Mouse (Mus musculus): ENCODE measurements around the gene Gatd1. TPM values are rescaled to one million over a fixed set of nuclear protein-coding genes. Genes with fewer than 3 reads are reported as not detected.

Gene Gatd1
- polyA plus RNA-seq, 1 experiment from 2014 or later: 8.0 TPM

DNA sequence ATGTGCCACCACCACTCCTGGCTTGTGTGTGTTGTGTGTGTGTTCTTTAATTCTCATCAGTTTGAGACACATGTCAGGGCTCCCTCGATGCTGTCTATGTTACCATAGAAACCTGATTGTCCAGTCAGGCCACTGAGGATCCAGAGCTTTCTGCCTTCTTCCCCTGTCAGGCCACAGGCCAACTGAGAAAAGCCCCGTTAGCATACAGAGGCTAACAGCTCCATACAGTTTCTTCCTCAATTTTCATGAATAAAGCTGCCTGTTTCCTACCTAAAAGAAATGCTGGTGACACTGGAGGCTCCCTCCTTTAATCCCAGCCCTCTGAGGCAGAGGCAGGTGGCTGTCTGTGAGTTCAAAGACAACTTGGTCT, 22.6 kb upstream of the Gatd1 start:
- 22% methylated on average over 2 of the region's 2 CpGs for WGBS (ENCODE audit: missing documents)
- H3K36me3 ChIP-seq (ENCODE audit: inconsistent target): peaks cover 22% of the 10 kb centered on the region

DNA sequence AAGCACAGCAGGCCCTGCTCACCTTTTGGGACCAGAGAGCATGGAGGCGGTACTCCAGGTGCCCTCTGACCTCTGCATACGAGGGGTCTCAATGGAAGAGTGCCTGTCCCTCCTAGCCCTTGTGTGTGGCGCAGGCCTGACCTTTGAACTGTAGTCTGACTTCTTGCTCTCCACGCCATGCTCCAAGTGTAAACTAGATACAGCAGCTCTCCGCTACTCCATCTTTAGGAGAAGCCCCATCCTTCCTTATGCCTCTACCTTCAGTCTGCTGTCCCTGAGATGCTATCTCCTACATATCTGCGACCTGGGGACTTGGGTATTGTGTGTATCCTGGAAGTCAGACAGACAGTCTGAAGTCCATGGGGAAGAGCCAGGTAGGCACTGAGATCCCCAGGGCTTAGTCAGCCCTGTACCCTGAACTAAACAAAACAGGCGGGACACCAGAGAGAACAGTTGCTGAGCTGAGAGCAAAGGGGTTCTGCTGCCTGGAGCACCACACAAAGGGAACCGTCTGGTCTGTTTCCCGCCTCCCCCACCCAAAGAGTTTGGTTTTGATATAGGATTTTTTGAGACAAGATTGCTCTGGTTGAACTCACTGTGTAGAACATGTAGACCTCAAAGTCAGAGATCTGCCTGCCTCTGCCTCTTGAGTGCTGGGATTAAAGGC, 22.1 kb upstream of the Gatd1 start:
- H3K79me2 ChIP-seq (ENCODE audit: inconsistent target): peaks cover 35% of the 10 kb centered on the region
- peaks cover 27% of the 10 kb centered on the region for H3K36me3 ChIP-seq (ENCODE audit: inconsistent target)
- 91% methylated on average over 9 of the region's 9 CpGs for whole genome bisulfite sequencing (ENCODE audit: missing documents)
- H3K4me3 ChIP-seq (ENCODE audit: inconsistent target): peak overlapping the region; percentile 57
- H3K27ac ChIP-seq: peak overlapping the region; percentile 61

More for the DNA sequence above, 22.6 kb upstream of the Gatd1 start:
- Histone ChIP-seq H3K79me2 (ENCODE audit: inconsistent target) (peaks cover 35% of the 10 kb centered on the region), H3K27ac (peak overlapping the region; percentile 61), H3K4me3 (ENCODE audit: inconsistent target) (peak overlapping the region; percentile 52)

DNA sequence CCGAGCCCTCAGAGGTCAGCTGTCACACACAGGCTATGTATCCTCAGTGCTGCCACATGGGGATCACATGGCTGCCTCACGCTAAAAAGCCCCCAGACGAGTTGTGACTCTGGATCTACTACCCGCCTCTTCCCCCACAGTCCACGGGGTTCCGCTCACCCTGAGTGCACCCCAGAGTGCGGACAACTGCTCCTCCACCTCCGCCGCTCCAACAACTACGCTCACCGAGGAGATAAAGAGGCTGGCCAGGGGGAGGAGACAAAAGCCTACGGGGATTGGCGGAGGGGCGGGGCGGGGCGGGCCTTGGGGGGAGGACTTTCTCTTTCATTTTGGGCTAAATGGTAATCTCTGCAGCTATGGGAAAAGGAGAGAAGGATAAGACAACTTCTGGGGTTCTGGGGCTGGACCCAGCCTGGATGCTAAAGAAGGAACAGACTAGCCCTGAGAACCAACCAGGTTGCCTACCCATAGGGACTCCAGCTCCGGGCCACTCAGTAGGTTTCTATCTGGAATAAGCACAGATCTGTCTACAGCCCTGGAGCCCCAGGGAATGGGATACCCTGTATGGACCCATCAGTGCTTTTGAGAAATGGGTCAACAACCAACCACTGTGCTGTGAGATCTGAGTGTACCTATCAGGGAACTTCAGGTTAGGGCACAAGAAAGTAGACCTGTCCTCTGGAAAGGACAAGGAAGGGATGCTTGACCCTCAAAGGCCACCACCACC, 21.4 kb upstream of the Gatd1 start:
- peak overlapping the region; percentile 57 for H3K4me3 ChIP-seq (ENCODE audit: inconsistent target)
- 5% methylated on average over 17 of the region's 17 CpGs for WGBS (ENCODE audit: missing documents)
- H3K27ac ChIP-seq: peak overlapping the region; percentile 61
- H3K79me2 ChIP-seq (ENCODE audit: inconsistent target): peaks cover 35% of the 10 kb centered on the region
- H3K36me3 ChIP-seq (ENCODE audit: inconsistent target): peaks cover 34% of the 10 kb centered on the region

DNA sequence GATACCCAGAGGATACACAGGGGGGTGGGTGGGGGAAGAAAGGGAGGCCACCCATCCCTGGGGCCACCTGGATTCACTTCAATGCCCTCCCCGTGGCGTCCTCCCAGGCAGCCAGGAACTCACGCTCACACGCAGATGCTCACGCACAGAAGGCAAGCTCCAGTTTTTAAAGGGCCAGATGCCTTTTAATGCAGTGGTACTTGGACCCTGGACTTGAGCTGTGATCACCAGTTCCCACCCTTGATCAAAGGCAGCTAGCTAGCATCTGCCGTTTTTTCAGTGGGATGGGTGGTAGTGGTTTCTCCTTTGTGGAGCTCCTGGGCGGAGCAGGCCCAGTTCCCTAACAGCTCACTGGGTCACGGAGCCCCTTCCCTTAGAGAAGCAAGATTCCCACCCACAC, 20.5 kb upstream of the Gatd1 start:
- 29% methylated on average over 8 of the region's 8 CpGs for WGBS (ENCODE audit: missing documents)
- peaks cover 37% of the 10 kb centered on the region for H3K36me3 ChIP-seq (ENCODE audit: inconsistent target)
- peaks cover 35% of the 10 kb centered on the region for H3K79me2 ChIP-seq (ENCODE audit: inconsistent target)
- peak overlapping the region; percentile 57 for H3K4me3 ChIP-seq (ENCODE audit: inconsistent target)
- peak overlapping the region; percentile 27 for H3K27ac ChIP-seq

DNA sequence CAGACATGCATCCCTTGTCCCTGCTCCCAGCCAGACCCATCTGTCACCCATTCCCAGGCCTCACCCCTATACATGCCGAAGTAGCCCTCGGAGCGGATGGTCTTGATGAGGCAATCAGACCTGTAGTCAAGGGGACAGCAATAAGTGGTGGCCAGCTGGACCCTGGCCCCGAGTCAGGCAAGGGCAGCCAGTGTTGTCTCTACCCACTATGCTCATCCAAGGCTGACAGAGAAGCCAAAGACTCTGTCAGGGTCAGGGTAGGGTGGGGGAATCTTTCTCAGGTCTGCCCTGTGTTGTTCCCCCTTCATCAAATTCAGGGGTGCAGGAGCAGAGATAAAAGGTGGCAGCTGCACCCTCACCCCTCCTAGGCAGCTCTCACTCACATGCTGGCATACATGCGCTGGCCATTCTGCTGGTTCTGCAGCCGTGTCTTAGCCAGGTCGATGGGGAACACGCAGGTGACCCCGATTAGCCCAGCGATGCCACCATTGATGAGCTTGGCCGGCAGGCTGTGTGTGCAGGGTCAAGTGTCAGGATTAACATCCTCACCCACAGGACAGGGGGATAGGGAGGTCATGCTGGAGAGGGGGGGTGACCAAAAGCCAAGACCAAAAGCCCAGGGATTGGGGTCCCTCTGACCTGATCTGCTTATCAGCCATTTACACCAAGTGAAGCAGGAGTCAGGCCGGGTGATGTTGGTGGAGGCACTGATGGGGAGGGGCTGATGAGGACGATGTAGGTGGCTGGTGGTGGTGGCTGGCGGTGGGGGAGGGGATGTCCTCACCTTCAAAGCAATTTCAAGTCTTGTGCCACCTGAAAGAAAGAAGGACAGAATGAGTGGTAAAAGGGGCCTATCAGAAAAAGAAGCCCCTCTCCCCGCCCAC, 19.8 kb upstream of the Gatd1 start:
- Histone ChIP-seq H3K36me3 (ENCODE audit: inconsistent target) (peaks cover 37% of the 10 kb centered on the region), H3K27ac (no peak overlapping the region), H3K79me2 (ENCODE audit: inconsistent target) (peaks cover 35% of the 10 kb centered on the region), H3K4me3 (ENCODE audit: inconsistent target) (peak overlapping the region; percentile 57)
- 90% methylated on average over 15 of the region's 15 CpGs for WGBS (ENCODE audit: missing documents)

DNA sequence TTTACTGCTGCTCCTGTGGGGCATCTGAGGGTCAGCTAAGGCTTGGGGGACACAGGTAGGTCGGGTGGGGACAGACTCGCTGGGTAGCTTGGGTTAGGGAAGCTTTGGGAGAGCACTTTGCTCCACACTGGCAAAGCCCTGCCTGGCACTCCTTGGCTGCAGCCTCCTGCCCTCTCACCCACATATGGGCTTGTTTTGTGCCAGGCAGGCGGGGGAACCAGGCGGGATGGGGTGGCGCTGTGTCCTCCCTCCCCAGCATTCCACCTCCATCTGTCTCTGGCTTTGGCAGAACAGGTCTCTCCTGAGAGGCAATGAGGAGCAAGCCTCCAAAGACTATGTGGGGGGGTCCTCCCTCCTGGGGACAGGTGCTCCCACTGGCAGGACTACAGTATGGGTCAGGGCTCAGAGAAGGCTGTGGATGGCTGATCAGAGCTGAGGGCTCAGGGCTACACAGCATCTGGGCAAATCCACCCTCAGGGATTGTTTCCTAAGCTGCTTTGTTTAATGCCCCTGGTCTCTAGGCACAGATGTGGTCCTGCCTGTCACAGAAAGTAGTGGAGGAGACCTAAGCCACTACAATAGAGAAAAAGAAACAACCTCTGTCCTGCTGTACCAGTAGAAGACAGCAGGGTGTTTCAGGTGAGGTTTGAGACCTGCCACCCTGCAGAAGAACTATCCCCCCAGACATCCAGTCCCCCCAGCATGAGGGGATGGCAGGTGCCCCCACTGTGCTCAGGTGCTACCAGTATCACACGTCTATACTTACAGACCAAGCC, 19.0 kb upstream of the Gatd1 start:
- 89% methylated on average over 5 of the region's 6 CpGs for WGBS (ENCODE audit: missing documents)
- H3K27ac ChIP-seq: no peak overlapping the region
- H3K36me3 ChIP-seq (ENCODE audit: inconsistent target): peaks cover 37% of the 10 kb centered on the region
- peaks cover 35% of the 10 kb centered on the region for H3K79me2 ChIP-seq (ENCODE audit: inconsistent target)
- no peak overlapping the region for H3K4me3 ChIP-seq (ENCODE audit: inconsistent target)

DNA sequence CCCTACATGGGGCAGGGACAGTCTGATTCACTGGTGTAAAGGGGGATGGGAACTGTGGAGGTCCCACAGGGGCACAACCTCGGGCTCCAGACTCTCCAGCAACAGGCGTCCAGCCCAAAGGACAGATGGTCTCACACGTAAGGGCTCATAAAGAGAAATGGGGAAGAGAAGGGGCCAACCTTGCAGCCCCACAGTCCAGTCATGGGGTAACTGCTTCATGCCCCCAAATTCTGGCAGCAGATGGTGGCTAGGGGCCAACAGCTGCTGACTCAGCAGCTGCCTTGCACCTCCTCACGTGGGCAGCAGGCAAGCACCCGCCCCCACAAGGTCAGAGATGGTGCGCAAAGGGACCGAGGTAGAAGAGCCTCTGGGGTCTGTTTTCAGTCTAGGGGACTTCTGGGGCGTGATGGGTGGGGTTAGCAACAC, 18.3 kb upstream of the Gatd1 start:
- H3K27ac ChIP-seq: no peak overlapping the region
- H3K4me3 ChIP-seq (ENCODE audit: inconsistent target): no peak overlapping the region
- WGBS (ENCODE audit: missing documents): 64% methylated on average over 8 of the region's 8 CpGs
- peaks cover 37% of the 10 kb centered on the region for H3K36me3 ChIP-seq (ENCODE audit: inconsistent target)
- peaks cover 35% of the 10 kb centered on the region for H3K79me2 ChIP-seq (ENCODE audit: inconsistent target)

DNA sequence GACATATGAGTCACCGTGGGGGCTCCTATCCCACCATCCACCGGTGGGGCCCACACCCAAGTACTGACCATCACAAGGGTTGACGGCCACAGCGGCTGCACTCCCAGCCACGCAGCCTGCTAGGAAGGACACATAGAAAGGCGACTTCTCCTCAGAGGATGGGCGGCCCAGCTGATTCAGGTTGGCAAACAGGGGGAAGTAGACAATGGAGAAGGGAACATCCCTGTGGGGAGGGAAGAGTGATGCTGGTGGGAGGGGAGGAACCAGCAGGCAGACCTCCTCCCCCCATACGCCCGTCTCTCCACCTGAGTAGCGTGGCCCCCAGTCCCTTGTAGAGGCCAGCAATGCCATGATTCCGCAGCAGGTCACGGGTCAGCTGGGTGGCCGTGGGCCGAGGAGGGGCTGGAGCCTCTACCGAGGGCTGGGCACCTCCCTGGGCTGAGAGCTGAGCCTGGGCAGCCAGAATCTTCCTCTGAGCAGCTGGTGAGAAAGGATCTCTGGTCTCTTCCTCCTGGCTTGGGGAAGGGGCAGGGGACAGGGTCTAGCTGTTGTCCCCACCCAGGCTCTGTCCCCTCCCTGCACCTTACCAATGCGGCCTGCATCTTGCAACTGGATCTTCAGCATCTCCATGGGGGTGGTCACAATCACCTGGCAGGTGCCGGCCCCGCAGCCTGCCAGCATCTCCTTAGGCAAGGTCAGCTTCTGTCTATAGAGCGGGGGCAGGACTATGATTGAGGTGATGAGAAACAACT, 17.7 kb upstream of the Gatd1 start:
- Histone ChIP-seq H3K79me2 (ENCODE audit: inconsistent target) (peaks cover 29% of the 10 kb centered on the region), H3K4me3 (ENCODE audit: inconsistent target) (no peak overlapping the region), H3K36me3 (ENCODE audit: inconsistent target) (peaks cover 37% of the 10 kb centered on the region), H3K27ac (no peak overlapping the region)
- 92% methylated on average over 18 of the region's 19 CpGs for WGBS (ENCODE audit: missing documents)

DNA sequence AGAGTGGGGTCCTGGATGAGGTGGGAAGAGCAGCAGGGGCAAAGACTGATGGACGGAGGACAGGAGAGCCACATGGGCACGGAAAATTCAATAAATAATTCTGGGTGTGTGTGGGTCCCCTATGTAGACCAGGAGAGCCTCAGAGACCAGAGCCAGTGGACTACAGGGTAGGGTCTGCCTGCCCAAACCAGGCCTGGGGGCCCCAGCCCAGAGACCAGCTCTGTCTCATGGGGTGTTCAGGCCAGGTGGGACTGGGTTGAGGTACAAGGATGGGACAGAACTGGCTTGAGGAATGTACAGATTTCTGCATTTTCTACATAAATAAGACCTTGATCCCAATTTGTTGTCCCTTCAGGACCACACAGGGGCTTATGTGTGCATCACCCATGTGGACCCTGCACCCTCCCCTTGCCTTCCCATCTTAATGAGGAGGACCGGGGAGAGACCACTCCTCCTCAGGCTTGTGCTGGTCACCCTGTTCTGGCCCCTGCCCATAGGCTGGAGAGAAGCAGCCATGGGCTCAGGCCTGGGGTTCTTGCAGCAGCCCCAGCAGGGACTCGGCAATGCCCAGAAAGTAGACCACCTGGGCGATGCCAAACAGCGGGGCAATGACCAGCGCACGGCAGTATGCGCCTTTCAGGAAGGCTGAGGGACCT, 16.8 kb upstream of the Gatd1 start:
- Histone ChIP-seq H3K27ac (no peak overlapping the region), H3K36me3 (ENCODE audit: inconsistent target) (peaks cover 37% of the 10 kb centered on the region), H3K4me3 (ENCODE audit: inconsistent target) (no peak overlapping the region), H3K79me2 (ENCODE audit: inconsistent target) (peaks cover 20% of the 10 kb centered on the region)
- 94% methylated on average over 9 of the region's 9 CpGs for WGBS (ENCODE audit: missing documents)

DNA sequence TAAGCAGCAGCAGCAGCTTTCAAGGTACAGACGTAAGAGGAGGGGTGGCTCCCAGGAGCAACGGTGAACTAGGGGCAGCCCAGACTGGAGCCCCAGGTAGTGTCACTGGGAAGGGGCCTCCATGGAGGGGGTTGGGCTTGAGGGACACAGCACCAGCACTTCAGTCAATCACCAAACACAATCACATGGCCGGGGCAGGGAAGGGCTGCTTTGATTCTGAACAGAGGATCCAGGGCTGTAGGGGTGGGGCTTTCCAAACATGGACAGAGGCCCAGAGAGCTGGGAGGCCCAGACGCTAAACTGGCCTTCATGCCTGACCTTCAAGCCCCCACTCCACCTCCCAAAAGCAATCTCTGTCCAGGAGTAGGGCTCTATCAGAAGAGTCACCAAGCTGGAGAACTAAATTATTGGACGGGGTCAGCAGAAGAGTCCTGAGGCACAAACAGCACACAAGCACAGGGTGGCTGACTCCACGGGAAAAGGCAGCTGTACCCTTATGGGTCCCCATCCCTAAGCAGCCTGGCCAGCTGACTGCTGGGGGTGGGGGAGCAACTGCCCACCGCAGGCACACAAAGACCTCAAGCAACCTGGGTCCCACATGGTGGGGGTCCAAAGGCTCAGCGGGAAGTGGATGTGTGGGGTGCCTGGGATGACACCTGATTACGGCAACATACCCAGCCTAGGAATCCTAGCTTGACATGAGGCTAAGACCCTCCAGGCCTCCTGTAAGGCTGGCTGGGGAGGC, 16.1 kb upstream of the Gatd1 start:
- WGBS (ENCODE audit: missing documents): 94% methylated on average over 9 of the region's 9 CpGs
- no peak overlapping the region for H3K27ac ChIP-seq

DNA sequence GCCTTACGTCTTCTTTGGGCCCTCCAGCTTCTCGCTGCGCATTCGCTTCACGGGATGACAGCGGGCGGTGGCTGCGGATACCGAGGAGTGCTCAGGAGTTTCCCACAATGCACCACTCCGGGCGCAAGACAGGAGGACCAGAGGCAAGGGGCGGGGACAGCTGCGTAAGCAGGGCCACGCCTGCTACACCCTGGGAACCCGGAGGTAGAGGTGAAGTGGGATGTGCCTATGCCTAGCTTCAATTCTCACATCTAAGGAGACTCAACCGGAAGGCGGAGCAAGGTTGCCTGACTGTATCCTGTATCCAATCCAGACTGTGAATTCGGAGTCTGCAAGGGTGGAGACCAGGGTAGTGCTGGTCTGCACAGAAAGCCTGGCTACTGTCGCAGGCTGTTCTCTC, 15.4 kb upstream of the Gatd1 start, which contains the start of gene Cend1:
TSS of gene Cend1 (minus strand) at position 182 of the 400 bp plus-strand sequence.
- Histone ChIP-seq H3K36me3 (ENCODE audit: inconsistent target) (peaks cover 37% of the 10 kb centered on the region), H3K4me3 (ENCODE audit: inconsistent target) (no peak within 1 kb of the TSS), H3K79me2 (ENCODE audit: inconsistent target) (peaks cover 7% of the 10 kb centered on the region), H3K27ac (no peak within 1 kb of the TSS)
- 85% methylated on average over 19 of the region's 19 CpGs for WGBS (ENCODE audit: missing documents)

More for the DNA sequence above, 16.1 kb upstream of the Gatd1 start:
- peaks cover 14% of the 10 kb centered on the region for H3K79me2 ChIP-seq (ENCODE audit: inconsistent target)
- H3K36me3 ChIP-seq (ENCODE audit: inconsistent target): peaks cover 37% of the 10 kb centered on the region
- no peak overlapping the region for H3K4me3 ChIP-seq (ENCODE audit: inconsistent target)

DNA sequence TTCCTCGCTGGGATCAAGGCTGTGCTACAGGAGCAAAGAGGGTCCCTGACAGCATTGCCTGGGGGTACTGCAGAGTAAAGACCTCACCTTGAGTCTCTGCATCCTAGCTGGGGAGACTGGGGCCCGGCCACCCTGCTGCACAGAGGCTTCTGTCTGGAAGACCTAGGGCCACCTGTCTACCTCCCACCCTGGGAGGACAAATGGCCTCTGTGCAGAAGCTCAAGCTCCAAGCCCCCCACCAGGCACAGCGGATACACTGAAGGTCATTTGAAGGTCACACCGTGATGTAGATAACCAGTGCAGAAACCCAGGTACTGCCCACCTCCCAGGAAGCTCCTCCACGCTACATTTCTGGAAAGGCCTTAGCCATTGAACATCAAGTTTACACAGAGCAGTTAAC, 14.8 kb upstream of the Gatd1 start:
- peaks cover 1% of the 10 kb centered on the region; the same call in 1 of the 2 replicates for H3K79me2 ChIP-seq (ENCODE audit: inconsistent target)
- peaks cover 35% of the 10 kb centered on the region for H3K36me3 ChIP-seq (ENCODE audit: inconsistent target)
- H3K4me3 ChIP-seq (ENCODE audit: inconsistent target): no peak overlapping the region
- WGBS (ENCODE audit: missing documents): 90% methylated on average over 5 of the region's 5 CpGs
- no peak overlapping the region for H3K27ac ChIP-seq

Data from macrophage (primary cell).